Mouse (Mus musculus): ENCODE measurements at regions not wholly inside any gene's neighbourhood (a gene's known extent, or its start where the extent isn't known, plus 50 kb on each side); places are given as distances from the start of the nearest gene placed in this dataset.
"Not testable (repeated sequence)": the region's sequence is repeated elsewhere in the genome, so short reads cannot be mapped to it uniquely, and the experiment has no call there.

DNA sequence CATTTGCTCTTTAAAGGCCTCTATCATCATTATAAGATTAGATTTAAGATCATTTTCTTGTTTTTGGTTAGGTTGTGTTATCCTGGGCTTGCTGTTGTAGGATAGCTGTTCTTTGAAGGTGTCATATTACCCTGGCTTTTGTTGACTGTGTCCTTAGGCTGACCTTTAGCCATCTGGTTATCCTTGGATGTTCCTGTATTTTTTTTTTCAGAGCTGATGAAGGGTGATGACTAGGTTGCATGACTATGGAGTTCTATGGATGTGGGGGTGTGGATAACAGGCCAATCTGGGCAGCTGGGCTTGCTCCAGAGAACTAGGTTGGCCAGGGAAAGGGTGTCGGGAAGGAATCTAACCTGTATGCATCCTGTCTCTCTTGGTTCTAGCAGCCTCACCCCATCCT, 74.2 kb downstream of the Dmrta1 start:
- Histone ChIP-seq H3K4me2 (replicated peaks; ENCODE audit: low read depth, low read length) (no peak overlapping the region), H3K4me3 (ENCODE audit: low read depth, low read length) (no peak overlapping the region), H3K9ac (replicated peaks; ENCODE audit: low read depth) (no peak overlapping the region), H3K4me1 (ENCODE audit: insufficient read depth, low read depth, low read length) (no peaks in the 10 kb centered on the region), H3K27me3 (replicated peaks; ENCODE audit: insufficient read depth, low read length) (no peaks in the 10 kb centered on the region), H3K27ac (ENCODE audit: low read length) (no peak overlapping the region), H3K9me3 (ENCODE audit: low read length) (no peaks in the 10 kb centered on the region), H3K36me3 (ENCODE audit: insufficient read depth, low read length) (no peaks in the 10 kb centered on the region)
- ATAC-seq (no peak), DNase-seq (ENCODE audit: low spot score) (no peak)
- WGBS, result 79% methylated on average over 1 of the region's 1 CpGs
- TF ChIP-seq EP300 (IDR thresholded peaks at IDR 0.05), result no peak
- TF ChIP-seq CTCF (IDR thresholded peaks at IDR 0.05), result no peak

DNA sequence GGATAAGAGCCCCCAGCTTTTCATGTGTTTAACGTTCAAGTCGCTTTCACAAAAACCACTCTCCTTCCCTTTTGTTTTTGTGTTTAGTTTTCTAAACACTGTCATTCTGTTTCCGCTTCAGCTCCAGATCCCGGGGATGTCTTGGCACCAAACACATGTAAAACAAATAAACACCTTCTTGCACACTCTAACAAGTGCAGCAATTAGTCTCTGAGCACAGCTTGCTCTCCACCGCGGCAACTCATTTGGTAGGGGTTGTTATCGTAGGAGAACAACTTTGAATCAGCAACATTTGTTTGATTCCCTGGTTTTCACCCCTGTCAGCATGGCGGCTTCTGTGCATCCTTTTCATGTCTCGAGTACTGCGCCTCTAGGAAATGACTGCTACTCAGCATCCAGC, 97.0 kb downstream of the Dmrta1 start:
- Histone ChIP-seq H3K4me1 (ENCODE audit: insufficient read depth, low read depth, low read length) (no peaks in the 10 kb centered on the region), H3K27me3 (replicated peaks; ENCODE audit: insufficient read depth, low read length) (no peaks in the 10 kb centered on the region), H3K36me3 (ENCODE audit: insufficient read depth, low read length) (no peaks in the 10 kb centered on the region), H3K9ac (replicated peaks; ENCODE audit: low read depth) (no peak overlapping the region), H3K27ac (ENCODE audit: low read length) (no peak overlapping the region), H3K4me3 (ENCODE audit: low read depth, low read length) (no peak overlapping the region), H3K4me2 (replicated peaks; ENCODE audit: low read depth, low read length) (no peak overlapping the region), H3K9me3 (ENCODE audit: low read length) (no peaks in the 10 kb centered on the region)
- TF ChIP-seq EP300 (IDR thresholded peaks at IDR 0.05) (no peak), CTCF (IDR thresholded peaks at IDR 0.05) (no peak)
- 27% methylated on average over 10 of the region's 10 CpGs for WGBS
- ATAC-seq (no peak), DNase-seq (ENCODE audit: low spot score) (no peak)

DNA sequence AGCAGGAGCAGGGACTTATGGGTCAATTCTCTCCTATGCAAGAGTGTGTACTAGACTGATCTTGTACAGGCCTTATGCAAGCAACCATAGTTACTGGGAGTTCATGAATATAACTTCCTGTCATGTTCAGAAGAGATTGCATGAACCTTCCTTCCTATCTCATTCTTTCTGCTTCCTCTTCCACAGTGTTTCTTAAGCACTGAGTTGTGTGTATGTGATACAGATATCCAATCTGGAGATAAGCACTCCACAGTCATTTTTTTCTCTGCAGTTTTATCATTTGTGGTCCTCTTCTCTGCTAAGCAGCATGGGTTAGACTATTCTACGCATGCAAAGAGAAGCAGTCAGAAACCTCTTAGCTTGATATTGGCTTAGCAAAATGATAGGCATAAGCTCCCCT, 102.3 kb downstream of the Dmrta1 start:
- H3K27me3 ChIP-seq (replicated peaks; ENCODE audit: insufficient read depth, low read length), result no peaks in the 10 kb centered on the region
- no peaks in the 10 kb centered on the region for H3K4me1 ChIP-seq (ENCODE audit: insufficient read depth, low read depth, low read length)
- no peak for DNase-seq (ENCODE audit: low spot score)
- H3K4me3 ChIP-seq (ENCODE audit: low read depth, low read length), result no peak overlapping the region
- no peak for TF ChIP-seq CTCF (IDR thresholded peaks at IDR 0.05)
- no peak for TF ChIP-seq EP300 (IDR thresholded peaks at IDR 0.05)
- no peak overlapping the region for H3K27ac ChIP-seq (ENCODE audit: low read length)
- H3K36me3 ChIP-seq (ENCODE audit: insufficient read depth, low read length), result no peaks in the 10 kb centered on the region
- no peak overlapping the region for H3K9ac ChIP-seq (replicated peaks; ENCODE audit: low read depth)
- no peak for ATAC-seq
- no peak overlapping the region for H3K4me2 ChIP-seq (replicated peaks; ENCODE audit: low read depth, low read length)
- no peaks in the 10 kb centered on the region for H3K9me3 ChIP-seq (ENCODE audit: low read length)
- WGBS, result 91% methylated on average over 1 of the region's 1 CpGs

DNA sequence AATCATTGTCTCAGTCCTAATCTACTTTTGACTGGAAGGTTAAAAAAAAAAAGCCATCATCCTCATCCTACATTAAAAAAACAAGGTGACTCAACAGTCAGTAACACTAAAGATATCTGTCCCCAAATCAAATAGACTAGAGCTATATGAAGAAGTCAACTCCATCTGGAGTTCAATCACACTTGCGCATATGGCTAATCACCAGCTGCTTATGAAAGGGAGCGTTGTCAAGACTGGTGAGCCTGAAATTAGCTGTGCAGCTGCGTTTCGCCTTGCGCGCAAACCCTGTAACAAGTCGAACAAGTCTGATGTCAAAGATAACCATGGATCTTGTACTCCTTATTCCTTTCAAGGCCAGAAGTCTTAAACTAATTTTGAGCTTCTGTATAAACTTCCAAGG, 137.6 kb downstream of the Dmrta1 start:
- DNase-seq (ENCODE audit: low spot score), result no peak
- no peak overlapping the region for H3K4me3 ChIP-seq (ENCODE audit: low read depth, low read length)

DNA sequence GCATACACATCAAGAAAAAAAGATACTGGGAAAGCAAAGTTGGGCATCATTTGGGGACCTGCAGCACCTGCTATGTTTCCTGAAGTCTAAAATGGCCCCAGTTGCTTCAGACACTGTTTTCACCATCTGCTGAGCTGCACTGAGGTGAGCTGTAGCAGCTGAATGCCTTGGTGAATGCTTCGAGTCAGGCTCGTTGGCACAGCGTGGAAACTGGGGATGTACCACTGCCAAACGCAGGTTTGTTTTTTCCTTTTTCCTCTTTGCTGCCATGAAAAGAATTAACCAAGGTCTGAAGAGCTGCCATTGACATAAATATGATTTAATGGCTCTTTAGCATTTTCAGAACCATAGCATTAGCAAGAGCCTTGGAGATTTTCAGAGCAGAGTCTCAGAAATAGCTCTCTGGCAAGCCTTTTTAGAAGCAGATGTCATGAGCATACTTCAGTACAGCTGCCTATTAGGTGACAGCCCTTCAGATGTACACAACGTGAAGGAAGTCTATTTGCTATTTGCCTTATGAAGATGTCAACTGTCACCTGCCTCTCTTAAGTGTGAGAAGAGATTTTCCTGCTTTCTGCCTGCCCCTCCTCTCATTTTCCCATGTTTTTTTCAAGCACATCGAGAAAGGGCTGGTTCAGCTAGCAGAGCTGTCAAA, 155.4 kb downstream of the Dmrta1 start:
- ATAC-seq (no peak), DNase-seq (ENCODE audit: low spot score) (no peak)
- Histone ChIP-seq H3K4me2 (replicated peaks; ENCODE audit: low read depth, low read length) (no peak overlapping the region), H3K9me3 (ENCODE audit: low read length) (no peaks in the 10 kb centered on the region), H3K27me3 (replicated peaks; ENCODE audit: insufficient read depth, low read length) (no peaks in the 10 kb centered on the region), H3K9ac (replicated peaks; ENCODE audit: low read depth) (no peak overlapping the region), H3K4me1 (ENCODE audit: insufficient read depth, low read depth, low read length) (no peaks in the 10 kb centered on the region), H3K4me3 (ENCODE audit: low read depth, low read length) (no peak overlapping the region), H3K36me3 (ENCODE audit: insufficient read depth, low read length) (no peaks in the 10 kb centered on the region), H3K27ac (ENCODE audit: low read length) (no peak overlapping the region)
- TF ChIP-seq CTCF (IDR thresholded peaks at IDR 0.05) (no peak), EP300 (IDR thresholded peaks at IDR 0.05) (no peak)
- 33% methylated on average over 6 of the region's 6 CpGs for WGBS

More for the DNA sequence above, 137.6 kb downstream of the Dmrta1 start:
- no peak for ATAC-seq
- Histone ChIP-seq H3K9ac (replicated peaks; ENCODE audit: low read depth) (no peak overlapping the region), H3K4me2 (replicated peaks; ENCODE audit: low read depth, low read length) (no peak overlapping the region), H3K27ac (ENCODE audit: low read length) (no peak overlapping the region), H3K9me3 (ENCODE audit: low read length) (no peaks in the 10 kb centered on the region), H3K4me1 (ENCODE audit: insufficient read depth, low read depth, low read length) (no peaks in the 10 kb centered on the region), H3K27me3 (replicated peaks; ENCODE audit: insufficient read depth, low read length) (no peaks in the 10 kb centered on the region), H3K36me3 (ENCODE audit: insufficient read depth, low read length) (no peaks in the 10 kb centered on the region)
- 82% methylated on average over 7 of the region's 7 CpGs for WGBS
- TF ChIP-seq EP300 (IDR thresholded peaks at IDR 0.05) (no peak), CTCF (IDR thresholded peaks at IDR 0.05) (no peak)

DNA sequence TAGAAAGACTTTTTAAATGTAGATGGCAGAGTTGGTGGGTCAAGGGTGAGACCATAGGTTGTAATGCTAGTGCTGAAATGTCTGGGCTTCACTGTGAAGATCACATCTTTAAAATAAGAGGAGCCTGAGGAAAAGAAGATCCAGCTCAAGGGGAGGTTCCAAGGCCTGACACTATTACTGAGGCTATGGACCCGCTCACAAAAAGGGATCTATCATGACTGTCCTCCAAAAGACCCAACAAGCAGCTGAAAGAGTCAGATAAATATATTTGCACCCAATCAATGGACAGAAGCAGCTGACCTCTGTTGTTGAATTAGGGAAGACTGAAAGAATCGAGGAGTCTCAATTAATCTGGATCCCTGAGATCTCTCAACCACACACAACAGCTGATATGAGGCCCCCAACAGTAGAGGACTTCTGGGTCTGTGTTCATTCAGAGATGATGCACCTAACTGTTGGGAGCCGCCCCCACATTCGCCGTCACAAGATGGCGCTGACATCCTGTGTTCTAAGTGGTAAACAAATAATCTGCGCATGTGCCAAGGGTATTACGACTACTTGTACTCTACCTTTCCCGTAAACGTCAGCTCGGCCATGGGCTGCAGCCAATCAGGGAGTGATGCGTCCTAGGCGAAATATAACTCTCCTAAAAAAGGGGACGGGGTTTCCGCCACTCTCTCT, 196.3 kb downstream of the Dmrta1 start:
- ATAC-seq, result peak; percentile 19; the same call in 1 of the 2 replicates
- H3K36me3 ChIP-seq (ENCODE audit: insufficient read depth, low read length); H3K9ac ChIP-seq (replicated peaks; ENCODE audit: low read depth); H3K4me1 ChIP-seq (ENCODE audit: insufficient read depth, low read depth, low read length); DNase-seq (ENCODE audit: low spot score); H3K4me2 ChIP-seq (replicated peaks; ENCODE audit: low read depth, low read length); H3K27me3 ChIP-seq (replicated peaks; ENCODE audit: insufficient read depth, low read length); H3K27ac ChIP-seq (ENCODE audit: low read length); H3K4me3 ChIP-seq (ENCODE audit: low read depth, low read length); H3K9me3 ChIP-seq (ENCODE audit: low read length): not testable (repeated sequence)
- 42% methylated on average over 7 of the region's 15 CpGs for WGBS

DNA sequence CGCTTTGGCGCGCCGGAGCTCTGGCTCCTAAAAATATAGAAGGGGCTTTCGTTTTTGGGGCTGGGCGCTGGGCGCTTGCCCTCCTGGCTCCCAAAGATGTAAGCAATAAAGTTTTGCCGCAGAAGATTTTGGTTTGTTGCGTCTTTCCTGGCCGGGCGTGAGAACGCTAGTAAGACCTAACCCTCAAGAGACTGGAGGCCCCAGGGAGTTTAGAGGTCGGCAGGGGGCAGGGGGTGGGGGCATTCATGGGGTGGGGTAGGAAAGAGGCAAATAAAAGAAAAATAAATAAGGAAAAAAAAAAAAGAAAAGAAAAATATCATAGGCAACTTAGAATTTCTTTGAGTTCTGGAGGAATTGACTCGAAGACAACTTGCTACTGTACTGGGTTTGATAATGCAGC, 196.9 kb downstream of the Dmrta1 start:
- not testable (repeated sequence) for H3K9me3 ChIP-seq (ENCODE audit: low read length); DNase-seq (ENCODE audit: low spot score); H3K4me1 ChIP-seq (ENCODE audit: insufficient read depth, low read depth, low read length); H3K9ac ChIP-seq (replicated peaks; ENCODE audit: low read depth); ATAC-seq; H3K27ac ChIP-seq (ENCODE audit: low read length); H3K36me3 ChIP-seq (ENCODE audit: insufficient read depth, low read length); H3K27me3 ChIP-seq (replicated peaks; ENCODE audit: insufficient read depth, low read length)
- WGBS, result 35% methylated on average over 7 of the region's 14 CpGs
- peak overlapping the region; percentile 33; the same call in 1 of the 2 replicates for H3K4me2 ChIP-seq (replicated peaks; ENCODE audit: low read depth, low read length)
- H3K4me3 ChIP-seq (ENCODE audit: low read depth, low read length), result peak overlapping the region; percentile 12; the same call in 1 of the 2 replicates

Data from lung, postnatal 0 days (tissue).